Mouse (Mus musculus) brown adipose tissue, adult 24 weeks (tissue): ENCODE results near the gene Elp4. TPM values are rescaled to one million over a fixed set of nuclear protein-coding genes. Genes with fewer than 3 reads are reported as not detected.

Source experiments
- H3K27ac ChIP-seq: fragments of 200-500 bp; replicated peaks from 2 replicates; pipeline ENCODE4 v1.5.1; 2012; ENCODE audit warnings: low read depth, mild to moderate bottlenecking, low read length
- H3K4me1 ChIP-seq: fragments of 200-500 bp; 2 replicates; pipeline ENCODE4 v1.6.1; 2012; ENCODE audit warnings: low read length, mixed read lengths; ENCODE audit not compliant: control insufficient read depth, insufficient read depth, insufficient read length
- H3K4me3 ChIP-seq: fragments of 200-500 bp; 2 replicates; pipeline ENCODE4 v1.5.1; 2012; ENCODE audit warnings: low read depth, mild to moderate bottlenecking, low read length, moderate library complexity; ENCODE audit not compliant: insufficient read depth
- polyA plus RNA-seq: library from polyadenylated mRNA; stranded (reverse); fragments of >200 nt; gene quantifications from 2 replicates; pipeline ENCODE4 v1.2.4, GENCODE M21; 2012; ENCODE audit not compliant: missing spikeins, insufficient read depth, insufficient read length

The Elp4 gene
- polyA plus RNA-seq, 1 experiment, result 10.1 TPM

DNA sequence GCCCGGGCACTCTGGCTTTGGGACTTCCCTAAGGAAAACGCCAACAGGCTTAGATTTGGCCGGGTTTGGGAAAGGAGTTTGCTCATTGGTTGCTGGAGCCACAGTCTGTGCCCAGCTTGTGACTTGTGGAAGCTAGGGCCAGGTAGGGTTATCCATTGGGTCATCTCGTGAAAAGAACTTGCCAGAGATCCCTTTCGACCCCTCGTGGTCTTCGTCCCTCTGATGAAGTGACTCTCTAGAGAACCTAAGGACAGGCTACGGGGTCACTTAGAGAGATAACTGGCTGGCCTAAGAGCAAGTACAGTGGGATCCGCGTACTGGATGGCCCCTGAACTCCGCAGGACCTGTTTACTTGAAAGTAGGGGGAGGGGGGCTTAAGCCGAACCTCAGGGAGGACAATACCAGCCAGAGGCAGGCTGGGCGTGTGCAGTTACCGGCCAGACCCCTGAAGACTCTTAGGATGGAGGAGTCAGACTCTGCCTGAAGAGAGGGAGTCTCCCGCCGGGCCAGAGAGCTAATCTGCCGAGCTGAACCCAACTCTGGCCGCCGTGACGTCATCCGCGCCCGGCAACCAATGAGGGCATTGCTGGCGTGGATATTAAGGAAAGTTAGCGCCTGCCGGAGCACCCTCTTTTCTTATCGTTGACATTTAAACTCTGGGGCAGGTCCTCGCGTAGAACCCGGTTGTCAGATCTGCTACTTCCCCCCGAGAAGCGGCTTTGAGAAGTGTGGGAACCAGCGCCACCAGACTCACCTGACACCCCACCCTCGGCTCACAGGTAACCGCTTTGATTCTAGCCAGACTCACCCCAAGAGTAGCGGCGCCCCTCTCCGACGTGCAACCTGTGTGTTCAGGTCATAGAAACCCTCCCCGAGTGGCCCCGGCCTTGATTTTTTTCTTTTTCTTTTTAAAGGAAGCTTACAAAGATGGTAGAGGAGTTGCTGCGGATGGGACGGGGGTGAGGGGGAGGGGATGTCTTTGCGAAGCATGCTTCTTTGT, 235.8 kb downstream of the Elp4 start, which contains the start of gene Pax6:
Pax6 (plus strand) TSS at position 630 of the 1,000 bp plus-strand sequence.
- Histone ChIP-seq H3K27ac (no peak within 1 kb of the TSS), H3K4me1 (peaks cover 1% of the 10 kb centered on the region; the same call in 1 of the 2 replicates), H3K4me3 (no peak within 1 kb of the TSS; the same call in 1 of the 2 replicates)

DNA sequence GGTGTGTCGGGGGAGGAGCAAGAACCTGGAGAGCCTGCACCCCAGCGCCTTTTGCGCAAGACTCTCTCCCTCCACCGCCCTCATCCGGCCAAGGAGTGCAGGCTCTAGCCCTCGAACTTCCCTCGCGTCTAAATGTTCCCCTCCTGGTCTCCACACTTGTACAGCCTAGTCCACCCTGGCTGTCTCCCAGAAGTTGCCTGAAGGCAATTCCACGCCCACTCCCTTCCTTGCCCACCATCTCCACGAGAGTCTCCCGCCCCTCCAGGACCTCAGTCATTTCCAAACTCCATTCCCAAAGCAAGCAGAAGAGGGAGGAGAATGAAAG, 236.8 kb downstream of the Elp4 start:
- Histone ChIP-seq H3K4me1 (no peaks in the 10 kb centered on the region), H3K27ac (no peak overlapping the region), H3K4me3 (no peak overlapping the region)

DNA sequence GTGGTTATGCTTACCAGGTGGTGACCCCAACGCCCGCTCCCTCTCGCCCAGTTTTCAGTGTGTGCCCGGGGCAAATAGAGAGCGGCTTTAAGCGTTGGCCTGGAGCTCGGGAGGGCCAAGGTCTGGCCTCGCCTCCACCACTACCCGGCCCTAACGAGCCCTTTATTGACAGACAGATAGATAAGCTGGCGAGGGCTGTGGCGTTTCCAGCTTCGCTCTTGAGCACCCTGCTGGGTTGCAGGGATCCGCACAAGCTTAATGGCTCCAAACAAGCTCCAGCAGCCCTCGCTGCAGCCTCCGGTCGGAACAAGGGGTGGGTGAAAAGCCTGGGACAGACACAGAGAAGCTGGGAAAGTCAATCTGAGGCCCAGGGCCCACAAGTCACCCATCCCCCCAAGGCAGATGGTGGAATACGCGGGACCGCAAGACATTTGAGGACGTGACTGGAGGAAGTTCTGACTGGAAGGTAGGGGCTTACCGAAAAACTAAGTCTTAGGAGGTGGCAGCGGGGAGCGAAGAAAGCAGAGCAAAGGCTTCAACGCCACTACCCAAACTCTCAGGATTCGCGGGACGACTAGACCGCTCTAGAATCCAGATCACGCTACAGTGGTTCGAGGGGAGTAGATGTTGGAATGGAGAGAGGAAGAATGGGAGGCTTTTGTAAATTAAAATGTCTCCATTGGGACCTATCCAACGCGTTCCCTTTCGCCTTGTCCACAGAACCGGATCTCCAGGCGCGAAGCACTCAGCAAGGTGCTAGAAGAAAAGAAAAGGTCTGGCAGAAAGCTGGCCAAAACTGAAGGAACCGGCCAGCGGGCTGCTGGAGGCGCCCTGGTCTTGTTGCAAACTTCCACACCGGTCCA, 237.4 kb downstream of the Elp4 start:
- Histone ChIP-seq H3K27ac (no peak overlapping the region), H3K4me1 (no peaks in the 10 kb centered on the region), H3K4me3 (no peak overlapping the region)

DNA sequence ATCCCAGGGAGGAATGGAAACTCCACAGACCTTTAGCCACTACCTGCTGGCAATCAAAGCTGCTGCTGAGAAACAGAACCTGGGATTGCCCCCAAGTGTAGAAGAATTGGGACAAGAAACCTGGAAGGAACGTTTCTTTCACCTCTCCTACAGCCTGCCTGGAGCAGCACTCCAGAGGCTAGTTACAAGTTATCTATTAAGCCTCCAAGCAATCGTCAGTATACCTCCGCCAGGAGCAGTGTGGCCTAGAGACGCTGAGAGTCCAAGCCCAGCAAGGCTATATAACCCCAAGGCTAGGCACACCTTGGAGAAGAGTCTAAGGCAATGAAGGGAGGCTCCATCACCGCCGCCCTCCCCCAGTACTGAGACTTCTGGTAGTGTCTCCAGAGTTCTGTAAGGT, 238.0 kb downstream of the Elp4 start:
- no peak overlapping the region for H3K4me3 ChIP-seq

DNA sequence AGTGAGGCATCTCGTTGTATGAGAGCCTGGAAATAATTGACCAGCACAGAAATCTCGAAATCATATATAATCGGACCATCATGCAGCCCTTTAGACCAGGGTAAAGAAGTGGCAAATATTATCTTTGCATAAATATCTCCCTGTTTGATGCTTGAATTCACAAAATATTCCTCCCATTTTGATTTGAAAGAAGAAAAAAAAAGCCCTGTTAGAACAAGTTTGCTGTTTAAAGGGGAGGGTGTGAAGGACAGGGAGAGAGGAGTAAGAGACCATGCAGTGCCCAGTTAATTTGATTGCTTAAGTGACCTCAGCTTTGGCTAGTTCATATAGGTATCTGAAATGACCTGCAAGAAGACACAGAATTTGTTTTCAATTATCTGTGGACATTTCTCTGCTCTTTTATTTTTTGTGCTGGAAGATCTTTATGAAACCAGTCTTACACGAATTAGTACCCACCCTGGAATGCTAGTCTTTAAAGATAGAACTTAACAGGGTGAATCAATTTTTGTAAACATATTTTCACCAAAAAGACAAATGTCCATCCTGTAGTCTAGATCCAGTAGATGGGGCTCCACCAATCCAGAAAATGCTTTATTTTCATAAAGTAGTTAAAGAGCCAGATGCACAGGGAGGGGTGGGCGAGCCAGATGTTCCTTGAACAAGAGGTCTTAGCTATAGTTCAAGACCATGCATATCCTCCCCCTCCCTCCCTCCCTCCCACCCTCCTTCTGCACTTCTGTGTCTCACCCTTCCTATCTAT, 238.7 kb downstream of the Elp4 start:
- Histone ChIP-seq H3K27ac (no peak overlapping the region), H3K4me3 (no peak overlapping the region), H3K4me1 (no peaks in the 10 kb centered on the region)

More for the DNA sequence above, 238.0 kb downstream of the Elp4 start:
- H3K4me1 ChIP-seq, result no peaks in the 10 kb centered on the region
- no peak overlapping the region for H3K27ac ChIP-seq

DNA sequence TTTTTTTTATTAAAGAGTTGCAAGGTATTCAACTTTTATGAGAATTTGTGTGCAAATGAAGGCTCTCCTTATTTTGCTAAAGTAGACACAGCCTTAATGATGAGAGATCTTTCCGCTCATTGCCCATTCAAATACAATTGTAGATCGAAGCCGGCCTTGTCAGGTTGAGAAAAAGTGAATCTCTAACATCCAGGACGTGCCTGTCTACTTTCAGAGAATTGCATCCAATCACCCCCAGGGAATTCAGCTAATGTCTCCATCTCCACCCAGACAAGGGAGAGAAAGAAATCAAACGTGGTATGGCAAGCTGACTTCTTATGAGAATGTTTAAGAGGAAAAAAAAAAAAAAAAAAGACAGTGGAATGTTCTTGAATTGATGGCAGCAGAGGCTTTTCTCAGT, 239.4 kb downstream of the Elp4 start:
- Histone ChIP-seq H3K27ac (no peak overlapping the region), H3K4me3 (no peak overlapping the region), H3K4me1 (no peaks in the 10 kb centered on the region)

- no peaks in the 10 kb centered on the region for H3K4me1 ChIP-seq
- no peak overlapping the region for H3K4me3 ChIP-seq
Measured at GRCm38 (mm10) chr2:105663101-105663511, 241.3 kb downstream of the Elp4 start.

DNA sequence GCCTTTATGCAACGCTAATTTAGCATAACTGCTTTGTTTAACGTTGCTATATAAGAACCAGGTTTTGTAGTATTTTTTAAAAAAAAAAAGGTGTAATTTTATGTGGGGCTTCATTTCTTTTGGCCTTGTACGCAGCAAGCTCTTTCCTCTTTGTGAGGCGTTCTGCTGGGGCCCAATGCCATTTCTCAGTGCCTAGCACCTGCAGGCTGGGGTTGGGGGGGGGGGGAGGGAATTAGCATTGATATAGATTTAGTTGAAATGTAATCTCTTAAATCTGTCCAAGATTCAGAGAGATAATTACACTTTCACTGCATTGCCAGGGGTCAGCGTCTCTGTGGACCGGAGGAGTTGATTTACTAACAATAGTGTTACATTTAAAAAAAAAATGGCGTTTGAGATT, 241.8 kb downstream of the Elp4 start:
- no peaks in the 10 kb centered on the region for H3K4me1 ChIP-seq
- H3K4me3 ChIP-seq, result no peak overlapping the region
- H3K27ac ChIP-seq, result no peak overlapping the region

More at GRCm38 (mm10) chr2:105663101-105663511, 241.3 kb downstream of the Elp4 start:
- no peak overlapping the region for H3K27ac ChIP-seq

DNA sequence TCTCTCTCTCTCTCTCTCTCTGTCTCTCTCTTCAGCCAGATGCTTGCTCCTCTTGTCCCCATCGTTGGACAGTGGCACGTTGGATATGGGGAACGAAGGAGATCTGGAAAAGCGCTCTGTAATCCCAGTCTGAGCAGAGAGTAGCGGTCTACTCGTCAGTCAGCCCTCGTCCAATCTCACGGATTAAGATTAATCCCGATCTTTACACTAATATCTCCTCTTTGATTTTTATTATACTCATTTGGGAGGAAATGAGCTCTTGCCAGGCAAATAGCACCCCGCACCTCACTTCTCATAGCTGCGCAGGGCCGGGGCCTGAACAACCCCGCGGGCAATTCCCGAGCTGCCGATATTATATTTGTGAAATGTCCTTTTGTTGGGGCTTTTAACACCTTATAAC, 242.2 kb downstream of the Elp4 start:
- H3K4me3 ChIP-seq, result no peak overlapping the region
- H3K27ac ChIP-seq, result no peak overlapping the region
- H3K4me1 ChIP-seq, result no peaks in the 10 kb centered on the region

DNA sequence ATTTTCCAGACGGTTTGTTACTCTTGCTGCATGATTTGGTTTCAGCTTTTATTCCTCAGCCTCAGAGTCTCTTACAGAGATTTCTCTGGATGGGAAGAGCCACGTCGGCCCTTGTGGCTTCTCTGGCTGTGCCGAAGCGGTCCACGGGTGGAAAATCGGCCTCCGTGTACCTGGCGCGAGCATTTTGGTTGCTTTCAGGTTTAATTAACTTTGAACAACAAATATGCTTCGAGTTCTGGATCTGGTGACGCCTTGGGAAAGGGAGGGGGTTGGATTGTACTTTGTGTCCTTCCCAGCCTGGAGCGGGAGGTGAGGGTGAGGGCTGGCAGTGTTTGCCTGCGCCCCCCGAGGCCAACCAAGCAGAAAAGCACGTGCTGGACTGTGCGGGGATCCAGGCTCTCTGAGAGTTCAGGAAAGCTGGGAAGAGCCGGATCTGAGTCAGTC, 242.7 kb downstream of the Elp4 start:
- Histone ChIP-seq H3K27ac (no peak overlapping the region), H3K4me3 (no peak overlapping the region), H3K4me1 (no peaks in the 10 kb centered on the region)

GRCm38 (mm10) chr2:105660874-105661622, 243.3 kb downstream of the Elp4 start:
- H3K4me3 ChIP-seq, result no peak overlapping the region
- H3K4me1 ChIP-seq, result no peaks in the 10 kb centered on the region
- no peak overlapping the region for H3K27ac ChIP-seq

GRCm38 (mm10) chr2:105659926-105660873, 244.2 kb downstream of the Elp4 start:
- no peaks in the 10 kb centered on the region for H3K4me1 ChIP-seq
- no peak overlapping the region for H3K27ac ChIP-seq
- H3K4me3 ChIP-seq, result no peak overlapping the region

DNA sequence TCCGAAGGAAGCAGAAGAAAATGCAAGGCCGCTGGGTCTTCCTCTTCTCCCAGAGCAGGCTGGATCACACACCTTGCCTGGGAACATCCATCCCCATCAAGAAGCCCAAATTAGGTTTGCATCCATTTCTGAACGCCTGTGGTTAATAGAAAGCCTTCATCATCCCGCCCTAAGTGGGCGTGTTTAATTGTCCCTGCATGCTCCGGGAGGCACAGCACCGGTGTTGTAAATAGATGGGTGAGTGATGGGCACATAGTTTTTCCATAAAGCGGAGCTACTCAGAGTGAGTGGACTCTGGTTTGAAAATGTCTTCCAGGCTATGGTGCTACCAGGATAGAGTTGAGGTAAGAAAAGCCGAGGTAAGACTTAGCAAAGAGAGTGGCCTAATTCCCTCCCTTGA, 245.0 kb downstream of the Elp4 start:
- Histone ChIP-seq H3K4me3 (no peak overlapping the region), H3K4me1 (no peaks in the 10 kb centered on the region), H3K27ac (no peak overlapping the region)
